Mouse (Mus musculus): Measurements from ENCODE around the gene Gm33543. TPM values are rescaled to one million over a fixed set of nuclear protein-coding genes. Genes with fewer than 3 reads are reported as not detected.

The Gm33543 gene
- polyA plus RNA-seq (2012; rRNA removed), result not detected in 2 replicates

- no peak for DNase-seq (ENCODE audit: low read depth, low spot score)
- 43% methylated on average over 9 of the region's 9 CpGs for WGBS
Measured at GRCm38 (mm10) chr10:95842789-95843637, at the start of gene Gm33543. TSS of gene Gm33543 (minus strand) at chr10:95842930.

DNA sequence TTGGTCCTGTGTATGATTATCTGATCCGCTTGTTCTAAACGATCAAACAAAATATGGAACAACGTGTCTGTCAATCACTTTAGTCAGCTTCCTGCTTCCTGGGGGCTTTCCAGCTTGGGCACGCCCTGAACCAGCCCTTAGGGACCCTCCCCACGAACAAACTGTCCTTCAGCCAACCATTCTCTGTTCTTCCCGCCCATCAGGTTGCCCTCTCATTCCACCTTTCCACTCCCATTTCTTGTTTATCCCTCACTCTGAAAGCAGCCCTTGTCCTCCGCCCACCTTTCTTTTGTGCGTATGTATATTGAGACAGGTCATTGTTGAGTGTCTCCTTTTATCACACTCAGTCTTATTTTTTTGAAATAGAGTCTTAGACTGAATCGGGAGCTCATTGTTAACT is 49.4 kb upstream of the Gm33543 start:
- no peak for DNase-seq (ENCODE audit: low read depth, low spot score)
- WGBS, result 65% methylated on average over 9 of the region's 9 CpGs

- 62% methylated on average over 7 of the region's 7 CpGs for WGBS
Measured at GRCm38 (mm10) chr10:95891214-95891960, 48.7 kb upstream of the Gm33543 start.

GRCm38 (mm10) chr10:95883761-95884517 is 41.2 kb upstream of the Gm33543 start:
- WGBS, result 70% methylated on average over 7 of the region's 7 CpGs
- no peak for DNase-seq (ENCODE audit: low read depth, low spot score)

More at GRCm38 (mm10) chr10:95891214-95891960, 48.7 kb upstream of the Gm33543 start:
- DNase-seq (ENCODE audit: low read depth, low spot score), result no peak

DNA sequence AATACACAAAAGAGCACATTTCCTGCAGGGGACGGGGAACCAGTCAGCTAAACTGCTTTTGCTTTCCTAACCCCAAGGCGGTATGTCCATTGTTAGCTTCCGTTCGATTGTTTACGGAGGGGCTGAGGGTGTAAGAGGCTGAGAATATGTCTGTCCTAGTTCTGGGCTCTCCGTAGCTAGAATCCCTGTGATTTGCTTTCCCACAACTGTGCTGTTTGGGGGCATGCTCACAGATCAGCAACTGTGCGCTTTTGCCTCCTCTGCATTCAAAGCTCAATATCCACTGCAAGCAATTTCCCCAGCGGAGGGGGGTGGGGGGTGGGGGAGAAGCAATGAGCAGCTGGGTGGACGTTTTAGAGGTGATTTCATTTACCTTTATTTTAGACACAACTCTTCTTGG is 39.3 kb upstream of the Gm33543 start:
- WGBS, result 57% methylated on average over 9 of the region's 9 CpGs

GRCm38 (mm10) chr10:95879983-95880934 is 37.5 kb upstream of the Gm33543 start:
- no peak for DNase-seq (ENCODE audit: low read depth, low spot score)
- WGBS, result 45% methylated on average over 17 of the region's 17 CpGs

More for the DNA sequence above, 39.3 kb upstream of the Gm33543 start:
- DNase-seq (ENCODE audit: low read depth, low spot score), result no peak

GRCm38 (mm10) chr10:95870782-95871181 is 28.1 kb upstream of the Gm33543 start:
- 86% methylated on average over 2 of the region's 2 CpGs for WGBS
- no peak for DNase-seq (ENCODE audit: low read depth, low spot score)

GRCm38 (mm10) chr10:95868348-95868747 is 25.6 kb upstream of the Gm33543 start:
- 78% methylated on average over 6 of the region's 6 CpGs for WGBS

GRCm38 (mm10) chr10:95867596-95867995 is 24.9 kb upstream of the Gm33543 start:
- WGBS, result 89% methylated on average over 2 of the region's 2 CpGs
- no peak for DNase-seq (ENCODE audit: low read depth, low spot score)

More at GRCm38 (mm10) chr10:95868348-95868747, 25.6 kb upstream of the Gm33543 start:
- no peak for DNase-seq (ENCODE audit: low read depth, low spot score)

DNA sequence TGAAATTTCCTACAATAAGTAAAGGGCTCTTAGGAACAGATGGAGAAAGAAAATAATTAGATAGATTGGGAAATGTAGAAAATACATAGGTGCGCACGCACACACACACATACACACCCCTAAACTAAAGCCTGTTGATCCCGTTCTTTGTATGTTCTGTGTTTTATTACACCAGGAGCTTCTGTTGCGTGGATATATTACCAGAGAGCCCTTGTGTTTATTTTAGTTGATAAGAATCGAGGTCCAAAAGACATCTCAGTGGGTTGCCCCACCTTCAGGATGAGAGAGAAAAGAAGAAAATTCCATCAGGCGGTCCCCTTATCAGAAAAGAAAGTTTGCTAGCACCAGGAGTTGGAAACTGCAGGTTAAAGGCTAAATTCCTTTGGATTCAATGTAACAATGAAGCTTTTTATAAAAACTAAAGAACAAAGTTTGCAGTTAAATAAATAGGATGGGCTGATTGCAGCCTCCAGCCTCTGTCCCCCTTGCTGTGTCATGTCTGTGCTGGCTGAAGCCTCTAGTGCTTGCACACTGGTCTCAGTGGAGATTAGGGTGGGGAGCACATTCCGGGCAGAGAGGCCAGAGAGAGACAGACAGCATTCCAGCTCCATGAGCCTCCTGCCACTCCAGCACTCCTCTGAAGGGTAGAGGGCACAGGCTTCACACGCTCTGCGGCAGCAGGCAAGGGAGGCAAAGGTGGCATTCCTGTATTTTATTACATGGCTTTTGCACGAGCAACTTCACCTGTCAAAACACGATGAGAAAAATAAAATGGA is 21.8 kb upstream of the Gm33543 start:
- DNase-seq (ENCODE audit: low read depth, low spot score), result no peak
- 20% methylated on average over 11 of the region's 11 CpGs for WGBS

DNA sequence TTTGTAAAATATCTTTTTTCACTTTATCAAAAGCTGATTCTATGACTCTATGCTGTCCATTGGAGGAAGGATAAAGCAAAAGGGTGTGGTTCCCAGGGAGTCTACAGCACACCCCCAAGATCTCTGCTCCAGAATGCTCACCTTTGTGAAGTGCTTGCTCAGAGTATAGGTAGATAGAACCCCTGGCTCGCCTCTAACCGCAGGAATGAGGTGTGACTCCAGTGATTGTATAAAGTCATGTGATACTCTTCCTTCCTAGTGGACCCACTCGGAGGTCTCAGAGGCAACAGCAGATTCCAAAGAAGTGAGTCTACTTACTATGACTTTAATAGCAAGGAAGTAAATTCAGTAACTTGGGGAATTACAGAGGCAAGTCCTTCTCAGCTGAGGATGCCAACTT is 19.9 kb upstream of the Gm33543 start:
- WGBS, result 41% methylated on average over 3 of the region's 3 CpGs
- no peak for DNase-seq (ENCODE audit: low read depth, low spot score)

DNA sequence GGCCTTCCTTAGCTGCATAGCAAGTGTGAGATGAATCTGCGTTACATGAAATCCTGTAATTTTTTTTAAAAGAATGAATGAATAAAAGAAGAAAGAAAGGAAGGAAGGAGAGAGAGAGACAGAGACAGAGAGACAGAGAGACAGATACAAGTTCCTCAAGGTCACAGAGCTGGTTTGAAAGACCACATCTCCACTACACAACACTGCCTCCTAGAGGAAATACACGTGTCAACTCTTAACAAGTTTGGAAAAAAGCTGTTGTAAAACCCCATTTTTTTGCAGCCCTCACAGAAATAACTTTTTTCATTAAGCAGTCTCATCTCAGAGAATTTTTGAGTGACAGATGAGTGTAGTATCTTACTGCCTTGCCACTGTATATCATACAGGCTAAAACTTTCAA is 15.4 kb upstream of the Gm33543 start:
- no peak for DNase-seq (ENCODE audit: low read depth, low spot score)
- WGBS, result 37% methylated on average over 2 of the region's 2 CpGs

DNA sequence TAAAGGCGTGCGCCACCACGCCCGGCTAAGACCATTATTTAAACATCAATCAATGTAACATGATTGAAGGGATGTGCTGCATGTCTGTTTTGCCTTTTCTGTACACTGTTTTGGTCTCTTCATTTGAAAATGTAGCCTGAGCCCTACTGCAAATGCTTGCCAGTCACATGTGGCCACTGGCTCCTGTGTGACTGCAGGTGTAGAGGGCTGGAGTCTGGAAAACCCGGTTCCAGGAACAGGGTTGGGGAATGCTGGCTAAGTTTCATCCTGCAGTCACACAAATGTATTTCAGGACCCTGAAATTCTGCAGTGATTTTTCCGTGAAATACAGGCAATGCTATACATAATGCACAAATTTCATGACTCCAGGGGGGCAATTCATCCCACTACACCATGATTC is 12.7 kb upstream of the Gm33543 start:
- 93% methylated on average over 6 of the region's 6 CpGs for WGBS
- no peak for DNase-seq (ENCODE audit: low read depth, low spot score)

GRCm38 (mm10) chr10:95850504-95850903 is 7.8 kb upstream of the Gm33543 start:
- 20% methylated on average over 3 of the region's 3 CpGs for WGBS
- peak; percentile 48 for DNase-seq (ENCODE audit: low read depth, low spot score)

GRCm38 (mm10) chr10:95846739-95847138 is 4.0 kb upstream of the Gm33543 start:
- WGBS, result 13% methylated on average over 3 of the region's 3 CpGs
- DNase-seq (ENCODE audit: low read depth, low spot score), result no peak

- no peak for DNase-seq (ENCODE audit: low read depth, low spot score)
Measured at GRCm38 (mm10) chr10:95846281-95846680, 3.6 kb upstream of the Gm33543 start.

DNA sequence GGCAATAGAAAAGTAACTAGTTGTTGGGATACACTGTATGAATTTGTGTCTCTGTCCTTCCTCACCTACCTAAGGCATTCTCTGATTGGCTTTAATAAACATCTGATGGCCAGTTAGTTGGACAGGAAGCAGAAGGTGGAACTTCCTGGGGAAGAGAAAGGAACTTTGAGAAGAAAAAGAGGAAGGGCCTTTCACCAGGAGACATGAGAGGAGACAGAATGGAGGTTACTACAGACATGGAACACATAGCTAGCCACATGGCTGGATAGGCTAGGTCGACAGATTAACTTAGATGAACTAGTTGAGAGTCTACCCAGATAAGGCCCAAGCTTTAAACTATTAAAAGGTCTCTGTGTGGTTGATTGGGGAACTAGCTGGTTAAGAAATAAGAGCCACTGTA is 1.1 kb upstream of the Gm33543 start:
- 95% methylated on average over 1 of the region's 1 CpGs for WGBS
- no peak for DNase-seq (ENCODE audit: low read depth, low spot score)

DNA sequence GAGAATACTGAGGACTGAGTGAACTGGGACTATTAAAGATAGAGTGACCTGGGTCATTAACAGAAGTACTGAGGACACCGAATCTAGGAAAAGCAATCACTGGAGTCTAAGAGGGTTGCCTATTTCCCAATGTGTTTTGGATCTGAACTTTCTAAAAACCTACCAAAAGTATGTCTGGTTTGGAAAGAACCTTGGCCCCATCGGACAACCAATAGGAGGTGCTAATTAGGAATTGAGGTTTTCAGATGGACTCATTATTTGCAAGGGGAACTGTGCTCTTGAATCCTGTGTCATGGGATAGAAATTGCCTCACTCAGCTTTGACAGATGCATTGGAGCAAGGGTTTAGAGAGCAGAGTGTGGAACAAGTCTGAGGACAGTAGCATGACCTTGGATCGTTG is 1.5 kb downstream of the Gm33543 start:
- 92% methylated on average over 3 of the region's 3 CpGs for WGBS
- no peak for DNase-seq (ENCODE audit: low read depth, low spot score)

Measured in large intestine, adult 2 months (tissue).